Mouse (Mus musculus) embryonic fibroblast, embryonic 13.5 days (primary cell): ENCODE results near the gene Nktr. TPM values are rescaled to one million over a fixed set of nuclear protein-coding genes. Genes with fewer than 3 reads are reported as not detected.
A peak's percentile ranks its signal among the peaks of the same experiment; 100 is the strongest.

Source experiments
- H3K27ac ChIP-seq: 2 replicates; pipeline ENCODE4 v1.5.1; 2012; ENCODE audit warnings: low read length, control low read depth, inconsistent platforms; ENCODE audit not compliant: insufficient read depth
- H3K4me1 ChIP-seq: 2 replicates; pipeline ENCODE4 v1.6.1; 2011; ENCODE audit warnings: low read length; ENCODE audit not compliant: control insufficient read depth, insufficient read depth
- H3K4me3 ChIP-seq: 2 replicates; pipeline ENCODE4 v1.5.1; 2011; ENCODE audit warnings: mild to moderate bottlenecking, control low read depth, low read length; ENCODE audit not compliant: insufficient read depth
- CTCF ChIP-seq: IDR thresholded peaks from 2 replicates; pipeline ENCODE4 v1.5.1; 2011; ENCODE audit warnings: mild to moderate bottlenecking, control low read depth, low read length, moderate library complexity, borderline replicate concordance; ENCODE audit not compliant: insufficient read depth
- POLR2A ChIP-seq: IDR thresholded peaks from 2 replicates; pipeline ENCODE4 v1.6.1; 2011; ENCODE audit warnings: low read depth, mild to moderate bottlenecking, control low read depth, low read length, moderate library complexity
- polyA plus RNA-seq: library from polyadenylated mRNA; stranded (reverse); fragments of >200 nt; gene quantifications from 2 replicates; pipeline ENCODE4 v1.2.4, GENCODE M21; 2011; ENCODE audit warnings: low read depth; ENCODE audit not compliant: missing spikeins, insufficient read length

Nktr gene
- polyA plus RNA-seq, 1 experiment: 169 TPM

DNA sequence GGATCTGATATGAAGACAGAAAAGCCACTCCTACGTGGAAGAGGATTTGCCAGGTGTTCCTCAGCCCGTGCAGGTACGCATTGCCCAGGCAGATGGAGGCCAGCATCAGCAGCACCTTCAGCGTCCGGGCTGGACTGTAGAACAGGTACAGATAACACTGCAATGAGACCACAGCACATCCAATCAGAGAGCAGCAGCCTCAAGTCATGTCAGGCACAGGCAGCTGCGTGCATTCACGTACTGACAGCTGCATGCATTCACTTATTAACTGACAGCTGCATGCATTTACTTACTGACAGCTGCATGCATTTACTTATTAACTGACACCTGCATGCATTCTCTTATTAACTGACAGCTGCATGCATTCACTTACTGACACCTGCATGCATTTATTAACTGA is 34.3 kb upstream of the Nktr start:
- H3K4me3 ChIP-seq: no peak overlapping the region
- H3K27ac ChIP-seq: no peak overlapping the region
- H3K4me1 ChIP-seq: no peaks in the 10 kb centered on the region
- TF ChIP-seq CTCF: no peak
- no peak for TF ChIP-seq POLR2A

DNA sequence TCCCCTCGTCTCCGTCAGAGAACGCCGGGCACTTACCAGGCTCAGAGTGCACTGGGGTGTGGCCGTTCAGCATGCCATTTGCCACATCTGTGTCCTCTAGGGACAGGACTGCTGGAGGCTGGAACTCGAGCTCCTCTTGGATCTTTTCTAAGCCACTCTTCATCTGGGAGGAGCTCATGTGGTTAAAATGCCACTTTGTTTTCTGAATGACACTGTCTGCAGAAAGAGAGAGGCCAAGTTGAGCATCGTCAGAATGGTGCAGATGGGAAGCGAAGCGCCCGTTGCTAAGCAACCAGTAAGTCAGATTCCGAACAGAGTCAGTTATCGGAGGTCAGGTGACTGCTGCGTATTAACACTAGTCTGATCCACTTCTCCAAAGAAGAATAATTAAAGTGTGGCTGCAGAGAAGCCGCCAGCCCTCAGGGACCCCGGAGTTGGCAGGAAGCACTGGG is 28.7 kb upstream of the Nktr start:
- H3K4me1 ChIP-seq: no peaks in the 10 kb centered on the region
- H3K27ac ChIP-seq: no peak overlapping the region
- no peak overlapping the region for H3K4me3 ChIP-seq
- no peak for TF ChIP-seq CTCF

DNA sequence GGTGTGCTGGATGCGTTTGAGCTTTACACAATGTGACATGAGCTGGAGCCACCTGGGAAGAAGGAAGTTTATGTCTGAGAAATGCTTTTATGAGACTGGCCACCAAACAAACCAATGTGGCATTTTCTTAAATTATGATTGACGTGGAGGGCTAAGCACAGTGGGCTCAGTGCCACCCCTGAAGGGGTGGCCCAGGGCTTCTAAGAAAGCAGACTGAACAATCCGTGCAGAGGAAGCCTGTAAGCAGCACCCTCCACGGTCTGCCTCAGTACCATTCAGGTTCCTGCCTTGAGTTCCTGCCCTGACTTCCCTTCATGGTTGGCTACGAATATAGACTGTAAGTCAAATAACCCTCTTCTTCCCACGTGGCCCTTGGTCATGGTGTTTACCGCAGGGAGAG is 28.2 kb upstream of the Nktr start:
- no peak for TF ChIP-seq CTCF
- no peak for TF ChIP-seq POLR2A
- no peak overlapping the region for H3K27ac ChIP-seq

DNA sequence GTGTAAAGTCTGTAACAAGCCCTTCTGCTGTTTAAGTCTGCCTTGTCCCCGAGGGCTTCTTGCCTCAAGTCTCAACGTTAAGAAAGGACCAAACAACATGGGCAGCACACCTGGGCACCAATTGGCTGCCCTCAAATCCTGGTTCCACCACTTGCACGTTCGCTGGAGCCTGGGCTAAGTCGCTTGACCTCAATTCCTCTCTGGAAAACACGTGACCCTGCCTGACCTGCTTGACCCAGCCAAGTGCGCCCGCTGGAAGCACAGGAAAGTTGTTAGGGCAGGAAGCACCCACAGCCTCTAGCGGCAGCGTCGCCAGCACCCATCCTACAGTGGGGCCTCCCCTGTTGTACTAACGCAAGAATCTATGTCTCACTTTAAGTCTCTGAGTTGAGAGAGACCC is 24.2 kb upstream of the Nktr start:
- H3K4me1 ChIP-seq: no peaks in the 10 kb centered on the region
- TF ChIP-seq POLR2A (no peak), CTCF (no peak)
- H3K27ac ChIP-seq: no peak overlapping the region
- H3K4me3 ChIP-seq: no peak overlapping the region

More for the DNA sequence above, 28.2 kb upstream of the Nktr start:
- no peaks in the 10 kb centered on the region for H3K4me1 ChIP-seq
- H3K4me3 ChIP-seq: no peak overlapping the region

DNA sequence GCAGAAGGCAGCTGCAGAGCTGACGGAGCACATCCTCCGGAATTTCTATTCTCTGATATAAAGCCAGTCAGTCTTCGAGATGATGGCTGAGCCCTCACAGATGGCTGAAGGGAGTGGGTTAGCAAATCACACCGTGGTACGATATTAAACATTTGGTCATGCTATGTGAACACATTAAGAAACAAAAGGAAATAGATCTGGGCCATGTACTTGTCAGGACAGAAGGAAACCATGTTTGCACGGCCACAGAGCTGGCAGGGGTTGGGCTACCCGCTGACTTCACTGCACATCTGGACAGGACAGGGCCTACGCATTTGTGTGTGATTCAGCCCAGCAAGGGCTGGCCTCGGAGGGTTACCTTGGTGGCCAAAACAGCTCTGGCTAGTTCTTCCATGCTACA is 22.3 kb upstream of the Nktr start:
- TF ChIP-seq POLR2A: no peak
- no peak for TF ChIP-seq CTCF
- no peaks in the 10 kb centered on the region for H3K4me1 ChIP-seq
- H3K4me3 ChIP-seq: no peak overlapping the region
- H3K27ac ChIP-seq: no peak overlapping the region

DNA sequence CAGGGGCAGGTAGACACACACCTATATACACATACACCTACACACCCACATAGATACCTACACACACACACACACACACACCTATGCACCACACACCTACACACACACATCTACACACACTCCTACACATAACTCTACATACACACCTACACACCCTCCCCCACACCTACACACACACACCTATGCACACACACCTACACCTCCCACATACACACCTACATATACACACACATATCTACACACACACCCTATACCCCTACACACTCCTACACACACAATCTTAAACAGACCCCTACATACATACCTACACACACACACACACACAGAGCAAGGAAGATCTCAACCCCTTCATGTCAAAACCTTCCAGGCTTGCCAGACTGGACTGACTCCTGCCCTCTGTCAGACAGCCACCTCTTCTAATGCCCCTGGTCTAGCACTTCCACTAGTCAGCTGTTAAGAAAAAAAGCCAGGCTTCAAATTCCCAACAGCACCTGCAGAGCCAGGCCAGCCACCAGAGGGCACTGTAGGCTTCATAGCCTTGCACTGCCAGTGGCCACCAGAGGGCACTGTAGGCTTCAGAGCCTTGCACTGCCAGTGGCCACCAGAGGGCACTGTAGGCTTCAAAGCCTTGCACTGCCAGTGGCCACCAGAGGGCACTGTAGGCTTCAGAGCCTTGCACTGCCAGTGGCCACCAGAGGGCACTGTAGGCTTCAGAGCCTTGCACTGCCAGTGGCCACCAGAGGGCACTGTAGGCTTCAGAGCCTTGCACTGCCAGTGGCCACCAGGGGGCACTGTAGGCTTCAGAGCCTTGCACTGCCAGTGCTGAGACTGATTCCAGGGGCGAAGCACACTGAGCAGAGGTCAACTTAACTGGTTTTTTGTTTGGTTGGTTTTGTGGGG is 21.6 kb upstream of the Nktr start:
- H3K4me1 ChIP-seq: no peaks in the 10 kb centered on the region
- TF ChIP-seq CTCF (peak; percentile 65), POLR2A (0 out of 2 replicates have a peak, but pooled peaks have one; percentile 23)
- H3K27ac ChIP-seq: no peak overlapping the region
- H3K4me3 ChIP-seq: no peak overlapping the region

DNA sequence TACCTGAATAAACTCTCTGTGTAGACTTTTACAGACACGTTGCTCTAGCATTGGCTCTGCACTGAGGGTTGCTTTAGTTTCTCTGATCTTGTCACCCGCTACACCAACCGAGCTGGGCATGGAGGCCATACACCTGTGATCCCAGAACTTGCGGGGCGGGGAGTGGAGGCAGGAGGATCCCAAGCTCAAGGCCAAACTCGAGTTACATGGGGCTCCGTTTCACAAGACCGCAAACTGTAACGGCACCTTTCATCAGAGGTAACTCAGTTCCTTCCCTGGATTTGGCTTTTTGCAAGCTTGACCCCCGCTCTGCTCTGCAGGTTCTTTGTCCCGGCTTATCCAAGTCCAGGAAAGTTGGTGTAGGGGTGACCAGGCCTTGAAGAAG is 14.7 kb upstream of the Nktr start:
- TF ChIP-seq POLR2A: no peak
- no peak for TF ChIP-seq CTCF
- H3K4me3 ChIP-seq: peak overlapping the region; percentile 47
- peaks cover 6% of the 10 kb centered on the region; the same call in 1 of the 2 replicates for H3K4me1 ChIP-seq
- H3K27ac ChIP-seq: no peak overlapping the region

DNA sequence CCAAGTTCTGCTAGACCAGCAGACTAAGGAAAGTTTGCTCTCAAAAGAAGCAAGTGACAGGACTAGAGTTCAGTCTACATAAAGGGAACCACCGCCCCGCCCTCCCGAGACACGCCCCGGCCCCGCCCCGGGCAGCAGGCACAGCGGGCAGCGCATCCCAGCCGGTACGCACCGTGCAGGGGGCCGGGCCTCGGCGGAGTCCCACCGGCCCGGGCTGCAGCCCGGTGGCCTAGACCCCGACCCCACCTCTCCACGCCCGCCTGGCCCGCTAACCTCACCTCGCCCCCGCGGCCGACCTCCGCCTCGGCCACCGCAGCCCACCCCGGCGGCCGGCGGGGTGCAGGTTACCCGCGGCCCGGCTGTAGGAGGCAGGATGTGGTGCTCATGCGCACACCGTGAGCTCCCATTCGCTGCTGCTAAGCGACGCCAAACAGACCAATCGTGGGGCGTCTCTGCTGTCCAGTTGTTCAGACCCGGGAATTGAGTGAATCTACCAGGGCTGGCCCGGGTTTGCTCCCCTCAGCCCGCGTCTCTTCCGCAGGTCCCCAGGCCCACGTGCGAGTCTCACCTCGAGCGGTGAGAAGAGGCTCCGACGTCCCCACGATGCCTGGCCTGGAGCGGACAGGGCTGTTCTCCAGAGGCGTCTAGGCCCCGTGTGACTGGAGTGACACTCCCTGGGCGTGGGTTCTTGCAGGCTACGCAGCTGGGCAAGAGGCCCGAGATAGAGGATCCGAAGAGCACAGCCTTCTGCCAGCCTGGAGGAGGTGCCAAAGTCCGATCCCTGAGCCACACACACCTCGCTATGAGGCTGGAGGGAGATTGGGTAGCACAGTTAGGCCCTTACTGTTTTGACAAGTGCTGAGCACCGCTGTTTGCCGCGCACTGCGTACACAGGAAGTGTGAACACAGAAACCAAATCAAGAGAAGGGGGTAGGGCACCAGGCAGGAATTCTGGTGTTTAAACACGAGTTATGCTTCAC is 14.0 kb upstream of the Nktr start, which contains the start of gene Sec22c:
TSS of gene Sec22c (minus strand) at position 845 of the 980 bp plus-strand sequence.
- Histone ChIP-seq H3K27ac (peak within 1 kb of the TSS; percentile 6), H3K4me1 (peaks cover 6% of the 10 kb centered on the region; the same call in 1 of the 2 replicates), H3K4me3 (peak within 1 kb of the TSS; percentile 47)
- TF ChIP-seq POLR2A (peak; percentile 56), CTCF (no peak)

DNA sequence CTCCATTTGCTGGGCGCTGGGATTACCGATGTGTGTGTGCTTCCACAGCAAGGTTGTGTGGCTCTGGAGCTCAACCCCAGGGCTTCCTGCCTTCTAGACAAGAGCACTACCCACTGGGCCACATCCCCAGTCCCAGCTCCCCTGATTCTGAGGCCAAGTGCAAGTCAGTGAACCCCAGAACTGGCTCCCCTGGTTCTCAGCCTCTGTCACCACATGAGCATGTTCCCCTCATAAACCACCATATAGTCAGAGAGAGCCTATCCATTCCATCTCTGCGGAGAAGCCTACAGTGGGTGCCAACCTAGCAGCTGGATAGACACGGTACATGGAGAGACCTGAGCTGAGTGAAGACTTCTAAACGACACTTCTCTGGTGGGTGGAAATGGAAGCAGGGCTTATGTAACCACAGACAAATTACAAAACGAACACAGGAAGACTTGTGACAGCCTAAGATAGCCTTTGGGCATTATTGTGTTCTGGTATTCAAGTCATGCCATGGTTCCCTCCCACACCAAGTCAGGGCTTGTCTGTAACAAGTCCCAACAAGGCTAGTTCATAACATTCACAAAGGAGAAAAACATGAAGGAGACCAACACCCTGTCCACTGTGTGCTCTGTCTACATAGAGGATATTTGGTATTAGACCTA is 12.8 kb upstream of the Nktr start:
- TF ChIP-seq POLR2A (no peak), CTCF (no peak)
- no peak overlapping the region for H3K4me3 ChIP-seq
- peaks cover 6% of the 10 kb centered on the region; the same call in 1 of the 2 replicates for H3K4me1 ChIP-seq
- peak overlapping the region; percentile 6; the same call in 1 of the 2 replicates for H3K27ac ChIP-seq
